Mouse (Mus musculus): Measurements from ENCODE around the gene Fam198b.

DNA sequence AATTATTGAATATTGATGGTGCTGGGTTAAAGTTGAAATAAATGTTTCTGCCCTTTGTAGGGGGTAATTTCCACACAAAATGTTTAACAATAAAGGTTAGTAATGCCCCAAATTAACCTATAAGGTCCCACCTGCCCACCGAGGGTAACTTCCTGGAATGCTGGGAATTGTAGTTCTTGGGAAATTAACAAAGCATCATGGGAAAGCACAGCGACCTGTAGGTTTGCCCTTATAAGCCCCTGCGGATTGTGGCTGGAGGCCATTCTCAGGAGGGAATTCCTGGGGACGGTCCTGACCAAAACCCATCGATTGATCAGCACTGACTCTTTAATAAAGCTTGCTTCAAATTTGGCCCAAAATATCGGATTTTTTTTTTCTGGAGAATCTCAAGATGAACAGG is 33.7 kb upstream of the Fam198b start:
- TF ChIP-seq CTCF (IDR thresholded peaks at IDR 0.05; ENCODE audit: low read depth, low read length) (no peak), POLR2A (IDR thresholded peaks at IDR 0.05; ENCODE audit: extremely low read depth, insufficient read depth, low read length) (no peak)
